Mouse (Mus musculus) right cerebral cortex, postnatal 4 days (tissue): ENCODE measurements around the gene 4931428L18Rik.
A peak's percentile ranks its signal among the peaks of the same experiment; 100 is the strongest.

Source experiments
- DNase-seq: peaks from one replicate; pipeline ENCODE4 v3.0.0-alpha.2; 2022

4931428L18Rik gene

DNA sequence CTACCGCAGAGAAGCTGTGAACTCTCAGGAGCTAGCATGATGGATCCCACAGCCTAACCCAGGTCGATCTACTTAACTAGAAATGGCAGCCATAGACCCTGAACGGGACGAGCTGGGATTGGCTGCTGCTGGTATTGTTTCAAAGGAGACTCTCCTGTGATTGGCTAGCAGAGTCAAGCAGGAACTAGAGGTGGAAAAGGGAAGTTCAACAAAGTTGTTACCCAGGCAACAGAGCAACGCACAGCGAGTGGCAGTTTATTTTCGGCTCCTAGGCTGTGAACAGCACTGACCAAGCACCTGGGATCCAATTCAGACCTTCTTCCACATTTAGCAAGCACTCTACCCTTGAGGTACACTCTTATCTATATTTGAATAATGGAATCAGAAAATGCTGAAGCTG lies at the start of gene 4931428L18Rik, which contains the start of gene Pih1d3:
4931428L18Rik (minus strand) TSS at position 121 of the 400 bp plus-strand sequence.
Pih1d3 (plus strand) TSS at position 275 of the 400 bp plus-strand sequence.
- DNase-seq = no peak

DNA sequence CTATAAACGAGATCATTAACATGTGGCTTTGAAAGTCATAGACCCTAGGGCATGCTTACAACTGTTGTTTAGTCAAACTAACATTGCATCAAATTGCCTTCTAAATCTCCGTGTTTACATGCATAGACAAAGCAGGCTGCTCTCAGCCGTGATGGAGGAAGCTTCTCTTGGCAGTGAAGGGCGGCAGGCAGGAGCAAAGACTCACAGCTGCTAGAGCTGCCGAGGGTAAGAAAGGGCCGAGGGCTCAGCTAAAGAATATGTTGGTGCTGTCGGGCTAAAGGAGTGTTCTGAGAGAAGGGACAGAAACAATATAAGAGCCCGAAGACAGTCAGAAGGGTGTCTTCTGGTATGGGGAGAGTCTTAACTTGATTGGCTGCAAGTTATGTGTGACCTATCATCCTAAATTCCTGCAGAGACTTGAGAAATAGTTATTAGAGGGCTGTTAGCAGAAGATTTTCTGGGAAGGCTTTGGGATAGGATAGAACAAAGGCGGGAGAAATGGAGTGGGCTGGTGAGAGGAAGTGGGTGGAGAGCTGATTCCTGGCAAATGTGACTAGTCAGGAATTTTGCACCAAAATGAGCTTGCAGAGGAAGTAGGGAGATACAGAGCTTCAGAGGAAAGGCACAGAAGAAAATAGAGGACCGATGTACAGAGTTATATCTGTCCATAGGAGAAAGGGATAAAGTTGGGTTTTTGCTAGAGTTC lies 37.9 kb upstream of the 4931428L18Rik start:
- DNase-seq = no peak

- DNase-seq = peak; percentile 33
Measured at GRCm38 (mm10) chr1:31233319-31234036, 11.0 kb upstream of the 4931428L18Rik start.

DNA sequence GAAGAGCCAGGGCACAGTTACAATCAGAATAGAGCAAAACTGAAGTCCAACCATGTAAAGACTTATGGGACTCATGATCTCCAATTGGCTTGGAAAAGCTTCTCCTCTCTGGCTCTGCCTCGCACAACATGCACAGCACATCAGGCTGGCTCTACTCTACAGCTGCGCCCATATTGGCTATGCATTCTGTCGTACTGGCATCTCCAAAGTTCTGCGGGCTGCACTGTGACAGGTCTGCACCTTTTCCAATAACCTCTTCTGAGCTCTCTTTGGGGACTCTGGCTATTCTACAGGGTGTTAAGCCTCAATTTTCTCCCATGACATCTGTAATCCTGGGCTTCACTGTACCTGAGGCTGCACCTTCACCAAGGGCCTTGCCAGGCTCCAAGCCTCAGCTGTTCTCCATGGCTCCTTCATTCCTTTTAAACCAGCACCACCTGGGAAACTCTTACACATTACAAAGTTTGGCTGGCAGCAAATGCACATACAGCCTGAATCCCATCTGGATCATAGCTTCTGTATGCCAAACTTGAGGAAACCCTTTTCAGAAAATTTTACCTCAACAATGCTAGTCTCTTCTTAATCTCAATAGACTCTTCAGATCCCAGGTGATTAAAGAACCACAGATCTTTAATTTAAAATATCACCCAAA lies 1.8 kb downstream of the 4931428L18Rik start:
- DNase-seq = no peak

- DNase-seq = no peak
Measured at GRCm38 (mm10) chr1:31214831-31215230, 7.7 kb downstream of the 4931428L18Rik start.

DNA sequence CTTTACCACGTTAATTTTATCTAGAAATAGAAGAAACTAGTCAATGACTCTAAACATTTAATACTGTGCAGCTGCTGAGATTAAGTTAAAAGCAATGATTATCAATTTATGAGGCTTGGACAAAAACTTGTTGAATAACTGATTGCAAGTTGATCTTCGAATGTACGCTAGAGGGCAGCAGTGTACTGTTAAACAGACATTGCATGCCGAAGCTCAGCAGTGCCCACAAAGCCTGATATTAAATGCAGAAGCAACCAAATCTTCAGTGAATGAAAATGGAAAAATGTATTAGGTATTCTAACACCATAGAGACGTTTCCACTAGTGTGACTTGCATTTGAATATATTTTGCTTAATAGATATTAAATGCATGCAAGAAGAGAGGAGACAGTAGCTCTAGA lies 12.3 kb downstream of the 4931428L18Rik start:
- peak; percentile 57 for DNase-seq

DNA sequence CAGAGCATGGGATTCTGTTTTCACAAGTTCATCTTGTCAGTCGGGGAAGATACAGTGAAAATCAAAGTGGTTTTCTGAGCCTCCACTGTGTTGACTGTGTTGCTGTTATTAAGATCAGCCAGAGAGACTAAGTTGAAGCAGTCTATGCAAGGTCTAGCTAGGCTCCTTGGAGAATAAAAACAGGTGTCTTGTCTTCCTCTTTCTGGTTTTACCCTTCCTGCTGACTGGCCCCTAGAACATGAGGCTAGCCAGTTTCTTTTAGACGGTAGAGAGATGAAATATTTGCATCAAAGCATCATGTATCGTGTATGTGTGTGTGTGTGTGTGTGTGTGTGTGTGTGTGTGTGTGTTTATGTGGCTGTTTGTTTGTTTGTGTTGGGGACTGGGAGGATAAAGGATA lies 16.7 kb downstream of the 4931428L18Rik start:
- no peak for DNase-seq

DNA sequence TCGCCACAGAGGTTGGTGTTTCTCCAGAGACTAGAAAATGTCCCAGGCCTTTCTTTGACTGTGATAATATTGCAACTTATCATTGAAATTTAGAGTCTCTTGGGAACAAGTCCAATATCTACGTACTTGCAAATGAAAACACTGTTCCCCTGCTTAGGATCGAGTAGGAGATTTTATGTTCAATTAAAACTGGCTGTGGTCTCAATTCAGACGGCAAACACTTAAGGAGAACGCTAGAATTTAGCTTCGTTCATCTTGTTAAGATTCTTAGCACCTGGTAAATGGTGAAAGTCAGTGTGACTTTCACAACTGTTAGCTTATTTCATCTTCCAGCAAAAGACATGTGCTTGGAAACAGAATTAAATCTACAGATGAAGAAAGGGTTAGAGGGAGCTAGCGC lies 17.1 kb downstream of the 4931428L18Rik start:
- DNase-seq = no peak

DNA sequence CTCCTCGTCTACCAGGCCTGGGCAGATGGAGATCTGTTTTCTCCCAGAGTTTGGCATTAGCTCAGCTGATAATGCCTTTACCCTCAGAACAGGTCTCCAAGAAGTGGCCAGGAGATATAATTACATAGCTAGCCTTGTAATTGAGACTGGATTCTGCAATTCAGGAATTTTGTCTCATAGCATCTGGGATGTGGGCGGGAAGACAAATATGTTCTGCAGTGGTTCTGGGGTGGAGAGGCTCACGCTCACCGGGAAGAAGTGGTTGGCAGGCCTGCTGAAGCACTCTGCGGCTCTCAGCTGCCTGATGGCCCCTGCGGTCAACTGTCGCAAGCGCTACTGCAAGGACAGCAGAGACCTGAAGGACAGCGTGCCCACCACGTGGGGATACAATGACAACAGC lies 18.7 kb downstream of the 4931428L18Rik start:
- DNase-seq = no peak

GRCm38 (mm10) chr1:31196959-31197358 lies 25.5 kb downstream of the 4931428L18Rik start:
- no peak for DNase-seq

DNA sequence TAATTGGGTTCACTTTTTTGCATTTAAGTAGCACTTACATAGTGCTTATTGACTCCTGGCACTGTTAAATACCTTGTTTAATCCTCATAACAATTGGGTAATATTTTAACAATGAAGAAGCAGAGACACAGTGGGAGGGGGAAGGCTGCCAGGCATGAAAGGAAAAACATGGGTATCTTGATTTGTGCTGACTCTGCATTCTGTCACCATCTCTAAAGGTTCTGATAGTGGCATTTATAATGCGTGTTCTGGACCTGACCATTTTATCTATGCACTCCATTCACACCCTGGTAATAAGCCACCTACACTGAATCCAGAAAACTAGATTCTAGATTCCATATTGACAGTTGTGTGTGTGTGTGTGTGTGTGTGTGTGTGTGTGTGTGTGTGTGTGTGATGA lies 26.9 kb downstream of the 4931428L18Rik start:
- no peak for DNase-seq

DNA sequence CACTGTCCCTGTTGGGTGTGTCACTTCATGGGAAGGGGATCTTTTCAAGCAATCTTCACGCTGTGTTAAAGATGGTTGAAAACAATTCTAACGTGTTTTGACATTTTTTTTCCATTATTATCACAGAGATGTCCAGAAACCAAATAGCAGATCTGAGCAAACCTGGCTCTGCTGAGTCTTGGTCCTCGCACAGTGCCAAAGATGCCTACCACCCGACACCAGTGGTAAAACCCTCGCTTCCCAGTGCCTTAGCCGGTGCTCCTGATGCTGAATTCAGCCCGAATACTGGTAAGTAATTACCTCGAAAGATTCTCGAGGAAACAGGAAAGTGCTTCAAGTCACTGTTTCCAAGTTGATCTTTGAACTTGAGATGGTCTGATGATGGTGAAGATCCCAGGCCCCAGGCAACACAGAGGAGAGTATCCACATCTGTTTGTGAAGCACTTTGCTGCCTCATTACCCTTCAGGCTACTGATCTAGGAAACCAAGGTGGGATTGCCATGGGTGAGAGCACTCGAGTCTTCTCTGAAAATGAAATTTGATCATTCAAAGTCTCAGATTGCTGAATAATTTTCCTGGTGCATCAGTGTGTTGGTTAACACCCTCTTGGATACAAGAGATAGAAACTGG lies 32.1 kb downstream of the 4931428L18Rik start:
- no peak for DNase-seq

DNA sequence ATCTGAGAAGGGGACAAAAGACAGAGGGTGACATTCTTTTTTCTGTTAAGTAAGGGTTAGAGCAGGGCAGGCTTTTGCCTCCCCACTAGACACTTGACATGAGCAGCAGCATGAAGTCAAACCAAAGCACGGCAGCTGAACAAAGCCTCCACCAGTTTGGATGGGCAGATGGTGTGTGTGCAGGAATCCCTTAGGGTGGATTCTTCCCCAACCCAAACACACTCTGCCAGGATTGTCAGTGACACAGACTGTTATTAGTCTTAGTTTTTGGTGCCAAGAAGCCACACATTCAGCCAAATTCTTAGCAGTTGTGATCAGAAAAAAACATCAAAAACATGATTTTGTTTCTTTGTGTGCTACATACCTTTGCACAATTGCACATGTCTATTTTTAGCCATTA lies 44.2 kb downstream of the 4931428L18Rik start:
- no peak for DNase-seq

- no peak for DNase-seq
Measured at GRCm38 (mm10) chr1:31176101-31176500, 46.4 kb downstream of the 4931428L18Rik start, which contains the start of gene Lgsn. Lgsn (plus strand) TSS chr1:31176401.

GRCm38 (mm10) chr1:31175401-31175800 lies 47.1 kb downstream of the 4931428L18Rik start:
- DNase-seq = no peak

DNA sequence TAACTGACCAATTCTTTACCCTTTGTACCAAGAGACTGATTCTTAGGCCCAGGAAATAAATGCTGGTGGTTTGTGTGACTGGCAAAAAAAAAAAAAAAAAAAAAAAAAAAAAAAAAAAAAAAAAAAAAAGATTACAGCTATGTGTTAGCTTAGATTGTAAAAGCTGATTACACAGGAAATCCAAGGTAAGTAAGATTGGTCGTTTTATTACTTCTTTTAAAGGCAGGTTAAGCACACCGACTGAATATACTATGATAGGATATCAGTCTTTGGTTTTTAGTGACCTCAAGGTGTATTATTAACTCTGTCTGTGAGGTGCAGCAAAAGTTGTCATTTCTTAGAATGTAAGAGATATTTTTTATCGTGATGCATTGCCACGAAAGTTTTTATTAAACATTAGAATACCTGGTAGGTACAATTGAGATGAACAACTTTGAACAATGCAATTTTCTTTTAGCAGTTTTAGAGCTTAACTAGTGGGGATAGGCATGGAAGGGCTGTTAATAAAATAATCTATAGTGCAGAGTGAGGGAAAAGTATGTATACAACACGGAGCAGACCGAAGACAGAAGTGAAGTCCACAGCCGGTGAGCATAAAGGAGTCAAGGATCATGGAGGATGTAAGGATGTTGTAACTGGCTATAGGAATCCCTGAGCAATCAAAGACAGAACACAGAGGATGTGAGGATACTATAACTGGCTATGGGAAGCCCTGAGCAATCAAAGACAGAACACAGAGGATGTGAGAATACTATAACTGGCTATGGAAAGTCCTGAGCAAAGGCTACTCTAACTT lies 57.0 kb downstream of the 4931428L18Rik start:
- no peak for DNase-seq

- DNase-seq = no peak
Measured at GRCm38 (mm10) chr1:31164527-31165189, 57.8 kb downstream of the 4931428L18Rik start.

DNA sequence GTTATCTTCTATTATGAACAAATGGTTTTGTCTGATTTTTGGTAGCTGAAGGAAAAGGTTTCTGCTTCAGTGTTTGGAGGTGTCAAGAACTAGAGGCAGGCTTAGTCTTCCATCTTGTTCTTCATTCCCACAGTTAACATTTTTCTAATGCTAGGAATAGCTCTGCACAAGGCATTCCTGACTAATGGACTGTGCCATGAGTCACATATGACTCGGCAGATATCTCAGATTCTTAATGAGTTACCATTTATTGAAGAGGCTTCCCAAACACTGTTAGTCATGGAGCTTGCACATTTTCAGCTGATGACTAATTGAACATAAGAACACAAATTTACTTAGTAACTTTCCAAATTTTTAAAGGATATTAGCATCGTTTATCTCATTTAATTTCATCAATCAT lies 65.6 kb downstream of the 4931428L18Rik start:
- DNase-seq = no peak

DNA sequence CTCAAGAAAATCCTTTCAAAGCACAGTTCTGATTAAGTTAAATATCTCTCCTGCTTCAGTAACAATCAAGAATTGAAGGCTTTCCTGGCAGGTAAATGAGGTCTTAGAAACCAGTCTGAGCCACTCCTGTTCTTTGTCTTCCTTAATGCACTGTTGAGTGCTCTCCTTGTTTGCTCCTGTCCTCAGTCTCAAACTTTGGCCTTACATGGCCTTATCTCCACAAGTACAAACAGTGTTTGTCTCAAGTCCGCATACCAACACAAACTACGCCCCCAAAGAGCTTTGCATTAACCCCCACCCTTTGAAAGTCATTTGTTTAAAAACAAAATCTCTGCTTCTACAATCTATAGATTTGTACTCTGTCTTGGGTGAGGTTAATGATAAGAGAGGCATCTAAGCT lies 66.3 kb downstream of the 4931428L18Rik start:
- no peak for DNase-seq

DNA sequence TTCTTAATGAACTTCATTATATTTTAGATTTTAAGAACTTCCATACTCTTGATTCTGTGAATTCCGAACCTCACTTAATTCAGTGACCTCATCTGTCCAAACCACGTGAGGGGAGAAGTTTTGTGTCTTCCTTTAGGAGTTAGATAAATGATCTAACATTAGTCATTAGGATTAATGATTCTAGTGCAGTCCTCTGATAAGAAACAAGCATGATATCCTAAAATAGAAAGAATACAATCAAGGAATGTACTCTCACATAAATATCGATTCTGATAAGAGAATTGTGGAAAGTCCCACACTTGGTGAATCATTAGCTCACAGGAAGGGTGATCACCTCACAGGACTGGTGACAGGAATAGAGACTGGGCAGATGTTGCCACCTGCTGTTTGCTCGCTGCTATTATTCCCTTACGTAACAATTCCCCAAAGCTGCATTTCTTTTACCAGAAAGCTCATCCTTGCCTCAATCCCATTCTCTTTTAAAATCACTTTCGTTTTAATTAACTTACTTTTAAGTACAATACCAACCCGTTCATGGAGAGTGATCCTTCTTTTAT lies 68.6 kb downstream of the 4931428L18Rik start:
- peak; percentile 21 for DNase-seq

GRCm38 (mm10) chr1:31152799-31153426 lies 69.6 kb downstream of the 4931428L18Rik start:
- DNase-seq = no peak
